Mouse (Mus musculus) heart, embryonic 14.5 days (tissue): ENCODE measurements at regions not wholly inside any gene's neighbourhood (a gene's known extent, or its start where the extent isn't known, plus 50 kb on each side); places are given as distances from the start of the nearest gene placed in this dataset.

Experiments used
- ATAC-seq: fragments of 200-750 bp; cut with Nextera tagmentation; 2 replicates; pipeline ENCODE4 v1.8.0; 2017; ENCODE audit warnings: low read depth, moderate TSS enrichment; ENCODE audit not compliant: insufficient number of reproducible peaks, insufficient read depth, low FRiP score
- H3K27ac ChIP-seq, 2 experiments: fragments of 200-500 bp in 1 of 2; fragments of 300-500 bp in 1 of 2; sonication (generic) in 1 of 2; replicated peaks in 1 of 2; 2 replicates each; pipeline ENCODE4 v1.5.1; 2012 to 2014; ENCODE audit warnings: low read depth in 2 of 2, low read length in 2 of 2, control low read depth in 1 of 2, mild to moderate bottlenecking in 1 of 2, mixed read lengths in 1 of 2; ENCODE audit not compliant: control insufficient read depth in 1 of 2, insufficient read depth in 1 of 2
- H3K27me3 ChIP-seq: fragments of 300-500 bp; sonication (generic); 2 replicates; pipeline ENCODE4 v1.6.1; 2014; ENCODE audit warnings: mild to moderate bottlenecking, low read length, control low read depth; ENCODE audit not compliant: control insufficient read depth, insufficient read depth
- H3K36me3 ChIP-seq: fragments of 300-500 bp; sonication (generic); 2 replicates; pipeline ENCODE4 v1.6.1; 2014; ENCODE audit warnings: mild to moderate bottlenecking, control low read depth, low read length, mixed read lengths; ENCODE audit not compliant: control insufficient read depth, insufficient read depth
- H3K4me1 ChIP-seq, 2 experiments: fragments of 200-500 bp in 1 of 2; fragments of 300-500 bp in 1 of 2; sonication (generic) in 1 of 2; 2 replicates each; pipeline ENCODE4 v1.6.1; 2012 to 2014; ENCODE audit warnings: low read length in 2 of 2, control low read depth in 1 of 2, mixed read lengths in 1 of 2; ENCODE audit not compliant: control insufficient read depth in 2 of 2, insufficient read depth in 2 of 2
- H3K4me2 ChIP-seq: fragments of 300-500 bp; sonication (generic); 2 replicates; pipeline ENCODE4 v1.6.1; 2014; ENCODE audit warnings: mild to moderate bottlenecking, low read length
- H3K4me3 ChIP-seq, 2 experiments: fragments of 200-500 bp in 1 of 2; fragments of 300-500 bp in 1 of 2; sonication (generic) in 1 of 2; 2 replicates each; pipeline ENCODE4 v1.5.1; 2012 to 2014; ENCODE audit warnings: low read length in 2 of 2, mild to moderate bottlenecking in 2 of 2, control low read depth in 1 of 2, low read depth in 1 of 2, moderate library complexity in 1 of 2; ENCODE audit not compliant: control insufficient read depth in 1 of 2, insufficient read depth in 1 of 2
- H3K9ac ChIP-seq: fragments of 300-500 bp; sonication (generic); 2 replicates; pipeline ENCODE4 v1.6.1; 2014; ENCODE audit warnings: mild to moderate bottlenecking, low read length
- H3K9me3 ChIP-seq: fragments of 300-500 bp; sonication (generic); 2 replicates; pipeline ENCODE4 v1.6.1; 2016; ENCODE audit warnings: low read length, control low read depth; ENCODE audit not compliant: control insufficient read depth
- WGBS: fragments of 180-500 bp; shearing (Covaris S2); extraction: QIAGEN DNeasy Blood & Tissue Kit; methylation state at CpG from one replicate; pipeline ENCODE4 v1.1.7; 2014; 5-methylcytosine and 5-hydroxymethylcytosine counted together

DNA sequence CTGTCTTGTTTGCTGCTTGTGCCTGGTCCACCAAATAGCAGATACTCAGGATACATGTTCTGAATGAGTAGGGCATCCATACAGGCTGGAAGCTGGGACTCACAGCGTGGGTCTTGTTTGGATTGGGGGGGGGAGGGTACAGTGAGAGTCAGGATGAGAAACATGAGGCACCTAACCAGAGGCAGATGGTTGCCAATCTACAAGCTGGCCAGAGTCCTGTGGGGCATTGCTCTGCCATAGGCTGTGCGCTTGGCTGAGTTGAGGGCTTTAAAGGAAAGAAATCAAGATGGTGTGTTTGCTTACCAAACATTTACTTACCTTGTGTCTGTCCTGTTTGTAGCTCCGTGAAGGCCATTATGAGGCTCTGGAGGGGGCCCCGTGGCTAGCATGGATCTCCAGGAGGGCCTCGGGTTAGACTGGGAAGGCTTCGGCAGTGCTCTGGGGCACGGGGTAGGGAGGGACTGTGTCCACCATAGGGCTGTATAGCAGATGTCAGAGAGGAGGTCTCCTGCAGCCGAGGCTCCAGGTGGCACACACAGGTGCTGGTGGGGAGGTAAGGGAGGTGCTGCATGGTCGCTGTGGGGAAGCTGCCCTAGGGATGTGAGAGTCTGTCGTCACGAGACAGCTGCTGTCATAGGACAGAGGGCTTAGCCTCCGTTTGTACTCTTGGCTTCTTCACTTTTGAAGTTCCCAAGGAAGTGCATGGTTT is 70.7 kb upstream of the Id2 start:
- 67% methylated on average over 12 of the region's 12 CpGs for WGBS
- no peaks in the 10 kb centered on the region for H3K9me3 ChIP-seq
- H3K4me1 ChIP-seq, result peaks cover 12 to 16% of the 10 kb centered on the region in 2 experiments
- no peak overlapping the region for H3K27ac ChIP-seq
- H3K9ac ChIP-seq, result no peak overlapping the region
- no peak overlapping the region for H3K4me2 ChIP-seq
- H3K27me3 ChIP-seq, result no peaks in the 10 kb centered on the region
- no peak overlapping the region for H3K4me3 ChIP-seq
- ATAC-seq, result no peak
- H3K36me3 ChIP-seq, result no peaks in the 10 kb centered on the region

DNA sequence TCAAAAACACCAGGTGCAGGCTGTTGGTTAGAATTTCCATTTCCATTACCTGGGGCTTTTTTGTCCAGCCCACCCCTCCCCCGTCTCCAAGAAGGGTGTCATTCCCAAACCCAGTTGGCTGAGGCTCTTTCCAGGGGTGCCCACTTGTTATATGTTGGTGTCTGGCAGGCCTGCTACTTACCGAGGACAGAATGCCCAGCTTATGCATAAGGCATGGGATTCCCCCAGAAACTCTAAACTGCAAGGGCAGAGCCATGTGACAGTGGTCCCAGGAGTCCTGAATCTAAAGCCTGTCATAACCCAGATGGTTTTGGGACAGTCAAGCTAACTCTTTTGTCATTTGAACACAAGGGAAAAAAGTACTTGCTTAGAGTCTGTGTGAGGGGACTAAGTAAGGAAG is 69.6 kb upstream of the Id2 start:
- Histone ChIP-seq H3K36me3 (no peaks in the 10 kb centered on the region), H3K4me1 (peaks cover 19 to 24% of the 10 kb centered on the region in 2 experiments), H3K4me2 (no peak overlapping the region), H3K9me3 (no peaks in the 10 kb centered on the region), H3K9ac (no peak overlapping the region), H3K4me3 (no peak overlapping the region), H3K27me3 (no peaks in the 10 kb centered on the region), H3K27ac (no peak overlapping the region)
- WGBS, result 80% methylated on average over 2 of the region's 2 CpGs
- no peak for ATAC-seq

DNA sequence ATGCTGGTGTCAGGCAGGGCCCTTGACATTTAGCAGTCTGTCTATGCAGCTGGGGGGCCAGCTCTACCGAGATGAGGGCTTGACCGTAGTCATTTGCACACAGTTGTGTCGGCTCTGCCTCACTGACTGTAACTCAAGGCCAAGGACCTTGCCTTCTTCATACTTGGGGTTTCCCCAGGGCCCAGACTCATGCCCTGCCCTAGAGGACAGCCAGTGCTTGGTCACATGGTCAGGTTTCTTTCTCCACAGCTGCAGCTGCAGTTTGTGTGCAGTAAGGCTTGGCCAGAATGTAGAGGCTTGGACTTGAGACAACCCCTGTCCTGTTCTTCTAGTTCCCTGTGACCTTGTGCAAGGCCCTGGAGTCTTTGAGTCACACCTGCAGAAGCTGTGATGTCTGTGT is 68.7 kb upstream of the Id2 start:
- 73% methylated on average over 3 of the region's 3 CpGs for WGBS
- Histone ChIP-seq H3K4me2 (no peak overlapping the region), H3K27me3 (no peaks in the 10 kb centered on the region), H3K4me3 (no peak overlapping the region), H3K36me3 (no peaks in the 10 kb centered on the region), H3K9ac (no peak overlapping the region), H3K4me1 (peaks cover 25 to 30% of the 10 kb centered on the region in 2 experiments), H3K27ac (no peak overlapping the region), H3K9me3 (no peaks in the 10 kb centered on the region)
- no peak for ATAC-seq

DNA sequence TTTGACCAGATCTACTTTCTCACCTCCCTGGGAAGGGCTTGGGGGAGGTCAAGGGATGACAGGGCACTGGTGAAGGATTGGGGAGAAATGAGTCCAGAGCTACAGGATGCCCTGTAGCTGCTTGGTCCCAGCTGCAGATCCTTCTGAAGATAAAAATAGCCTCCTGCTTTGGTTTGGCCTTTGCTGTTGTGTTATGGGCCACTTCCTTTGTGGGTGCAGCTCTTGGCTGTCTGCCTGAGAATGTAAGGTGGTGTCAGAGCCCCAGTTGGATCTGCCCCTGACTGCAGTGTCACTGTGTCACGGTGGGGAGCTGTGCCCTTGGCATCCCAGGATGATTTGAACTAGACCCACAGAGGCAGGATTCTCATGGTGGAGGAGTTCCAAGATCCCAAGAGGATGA is 67.8 kb upstream of the Id2 start:
- no peak overlapping the region for H3K27ac ChIP-seq
- H3K27me3 ChIP-seq, result no peaks in the 10 kb centered on the region
- H3K9me3 ChIP-seq, result no peaks in the 10 kb centered on the region
- 60% methylated on average over 1 of the region's 1 CpGs for WGBS
- peaks cover 25 to 30% of the 10 kb centered on the region in 2 experiments for H3K4me1 ChIP-seq
- no peak overlapping the region for H3K9ac ChIP-seq
- no peak for ATAC-seq
- H3K4me3 ChIP-seq, result no peak overlapping the region
- H3K36me3 ChIP-seq, result no peaks in the 10 kb centered on the region
- H3K4me2 ChIP-seq, result no peak overlapping the region

DNA sequence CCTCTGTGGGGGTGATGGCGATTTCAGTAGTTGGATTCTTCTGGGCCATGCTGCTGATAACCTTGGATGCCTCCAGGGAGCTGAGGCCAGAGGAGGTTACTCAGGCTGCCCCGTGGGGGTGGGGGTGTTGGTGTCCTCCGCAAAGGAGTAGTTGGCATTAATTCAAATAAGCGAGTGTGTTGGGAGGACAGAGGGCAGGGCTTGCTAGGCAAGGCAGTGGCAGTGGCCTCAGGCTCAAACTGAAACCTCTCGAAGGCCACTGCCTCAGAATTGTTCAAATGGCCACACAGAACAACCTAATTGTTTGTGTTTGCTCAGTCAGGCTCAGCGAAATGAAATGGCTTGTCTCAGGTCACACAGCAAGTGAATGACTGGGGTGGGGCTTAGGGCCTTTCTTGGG is 66.6 kb upstream of the Id2 start:
- peaks cover 26 to 30% of the 10 kb centered on the region in 2 experiments for H3K4me1 ChIP-seq
- no peak overlapping the region for H3K27ac ChIP-seq
- no peak overlapping the region for H3K4me2 ChIP-seq
- H3K4me3 ChIP-seq, result no peak overlapping the region
- no peaks in the 10 kb centered on the region for H3K27me3 ChIP-seq
- H3K9ac ChIP-seq, result peak overlapping the region; percentile 41; the same call in 1 of the 2 replicates
- 19% methylated on average over 6 of the region's 6 CpGs for WGBS
- ATAC-seq, result no peak
- no peaks in the 10 kb centered on the region for H3K9me3 ChIP-seq
- H3K36me3 ChIP-seq, result no peaks in the 10 kb centered on the region

DNA sequence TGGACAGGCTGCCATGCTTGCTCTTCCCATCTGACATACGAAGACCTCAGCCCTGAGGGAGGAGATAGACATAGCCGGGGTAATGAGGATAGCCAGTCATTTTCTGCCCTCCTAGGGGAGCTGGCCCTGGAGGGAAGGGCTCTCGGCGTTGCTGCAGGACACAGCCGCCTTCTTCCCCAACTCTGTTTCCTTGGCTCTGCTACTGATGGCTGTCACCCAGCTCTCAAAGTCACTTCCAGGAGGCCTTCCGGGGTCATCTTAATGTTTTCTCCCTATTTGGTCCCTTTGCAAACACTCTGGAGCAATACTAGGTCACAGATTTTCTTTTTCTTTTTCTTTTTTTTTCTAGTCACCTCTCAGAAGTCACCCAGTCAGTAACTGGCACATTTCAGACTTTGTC is 65.9 kb upstream of the Id2 start:
- ATAC-seq, result no peak
- H3K4me2 ChIP-seq, result no peak overlapping the region
- WGBS, result 87% methylated on average over 6 of the region's 6 CpGs
- no peak overlapping the region for H3K9ac ChIP-seq
- peaks cover 26 to 30% of the 10 kb centered on the region in 2 experiments for H3K4me1 ChIP-seq
- H3K27ac ChIP-seq, result no peak overlapping the region
- no peaks in the 10 kb centered on the region for H3K27me3 ChIP-seq
- H3K36me3 ChIP-seq, result no peaks in the 10 kb centered on the region
- H3K4me3 ChIP-seq, result no peak overlapping the region
- no peaks in the 10 kb centered on the region for H3K9me3 ChIP-seq

DNA sequence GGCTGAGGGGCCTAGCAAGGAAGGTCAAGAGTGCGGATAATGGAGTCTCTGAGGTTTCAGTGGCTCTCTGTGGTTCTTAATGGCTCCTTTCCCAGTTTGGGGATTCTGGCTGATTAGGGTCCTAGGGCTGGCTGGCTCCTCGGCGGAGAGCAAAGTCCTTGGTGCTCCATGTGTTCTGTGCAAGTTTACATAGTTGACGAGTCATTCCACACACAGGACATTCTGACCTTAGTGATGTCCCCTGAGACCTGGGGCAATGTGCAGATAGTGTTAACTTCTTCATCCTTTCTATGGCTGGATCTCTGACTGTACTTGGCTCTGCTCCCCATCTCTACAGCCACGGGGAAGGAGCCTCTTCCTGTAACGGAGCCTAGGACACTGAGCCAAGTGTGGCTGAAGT is 65.0 kb upstream of the Id2 start:
- H3K4me1 ChIP-seq, result peaks cover 26 to 30% of the 10 kb centered on the region in 2 experiments
- no peak overlapping the region for H3K9ac ChIP-seq
- no peaks in the 10 kb centered on the region for H3K27me3 ChIP-seq
- no peaks in the 10 kb centered on the region for H3K9me3 ChIP-seq
- no peak for ATAC-seq
- H3K4me2 ChIP-seq, result no peak overlapping the region
- no peaks in the 10 kb centered on the region for H3K36me3 ChIP-seq
- H3K4me3 ChIP-seq, result no peak overlapping the region
- 47% methylated on average over 6 of the region's 6 CpGs for WGBS
- H3K27ac ChIP-seq, result no peak overlapping the region
